Mouse (Mus musculus): ENCODE results near the gene Sf3b3.

DNA sequence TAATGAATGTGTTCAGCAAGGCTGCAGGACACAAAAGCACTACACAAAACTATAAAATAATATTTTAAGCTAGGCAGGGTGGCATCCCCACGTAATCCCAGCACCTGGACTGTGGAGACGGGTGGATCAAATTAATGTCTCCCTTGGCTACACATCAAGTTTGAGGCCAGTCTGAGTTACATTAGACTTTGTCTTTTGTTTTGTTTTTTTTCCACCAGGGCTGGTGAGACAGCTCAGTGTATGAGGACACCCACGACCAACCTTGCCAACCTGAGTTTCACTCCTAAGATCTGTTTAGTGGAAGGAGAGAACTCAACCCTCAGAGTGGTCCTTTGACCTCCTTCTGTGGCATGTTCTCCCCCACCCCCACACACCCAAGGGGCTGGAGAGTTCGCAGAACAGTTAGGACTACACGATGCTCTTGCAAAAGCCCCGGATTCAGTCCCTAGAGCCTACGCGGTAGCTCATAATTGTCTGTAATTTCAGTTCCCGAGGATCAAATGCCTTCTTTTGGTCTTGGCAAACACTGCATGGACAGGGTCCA is 59.1 kb downstream of the Sf3b3 start:
- TF ChIP-seq POLR2A (IDR thresholded peaks at IDR 0.05; ENCODE audit: borderline replicate concordance, extremely low read depth, insufficient read depth, insufficient read length, poor library complexity, severe bottlenecking) (no peak), CTCF (IDR thresholded peaks at IDR 0.05; ENCODE audit: borderline replicate concordance, extremely low read depth, insufficient read depth, insufficient read length) (no peak)
